Mouse (Mus musculus): Measurements from ENCODE around the gene Prr5. TPM values are rescaled to one million over a fixed set of nuclear protein-coding genes. Genes with fewer than 3 reads are reported as not detected.

Prr5 gene
- total and polyA plus RNA-seq, 2 experiments from 2014 or later, result 6.5 to 7.3 TPM

- DNase-seq (ENCODE audit: low spot score) (no peak), ATAC-seq (ENCODE audit: insufficient read depth, low read depth) (no peak)
- 65% methylated on average over 16 of the region's 16 CpGs for WGBS
- no peaks in the 10 kb centered on the region for H3K36me3 ChIP-seq (replicated peaks; ENCODE audit: control insufficient read depth, insufficient read depth, low read length)
- H3K27ac ChIP-seq (ENCODE audit: low read depth), result no peak overlapping the region
- no peak overlapping the region for H3K4me2 ChIP-seq (ENCODE audit: low read depth, low read length)
- no peak overlapping the region for H3K4me3 ChIP-seq (ENCODE audit: low read depth, low read length)
- no peak overlapping the region for H3K9ac ChIP-seq (replicated peaks; ENCODE audit: low read depth, low read length)
- H3K9me3 ChIP-seq (replicated peaks; ENCODE audit: control insufficient read depth, low read length), result no peaks in the 10 kb centered on the region
- H3K27me3 ChIP-seq (ENCODE audit: control insufficient read depth, insufficient read depth, low read length), result peaks cover 8% of the 10 kb centered on the region; the same call in 1 of the 2 replicates
- no peak for TF ChIP-seq EP300 (IDR thresholded peaks at IDR 0.05; ENCODE audit: low read depth)
- TF ChIP-seq CTCF (IDR thresholded peaks at IDR 0.05; ENCODE audit: low read depth), result no peak
- peaks cover 5% of the 10 kb centered on the region; the same call in 1 of the 2 replicates for H3K4me1 ChIP-seq (ENCODE audit: control insufficient read depth, insufficient read depth)
Measured at GRCm38 (mm10) chr15:84664542-84665460, 4.6 kb upstream of the Prr5 start.

GRCm38 (mm10) chr15:84665662-84666061, 3.8 kb upstream of the Prr5 start:
- Histone ChIP-seq H3K27me3 (ENCODE audit: control insufficient read depth, insufficient read depth, low read length) (peaks cover 8% of the 10 kb centered on the region; the same call in 1 of the 2 replicates), H3K36me3 (replicated peaks; ENCODE audit: control insufficient read depth, insufficient read depth, low read length) (no peaks in the 10 kb centered on the region), H3K9me3 (replicated peaks; ENCODE audit: control insufficient read depth, low read length) (no peaks in the 10 kb centered on the region), H3K4me3 (ENCODE audit: low read depth, low read length) (no peak overlapping the region), H3K27ac (ENCODE audit: low read depth) (no peak overlapping the region), H3K4me2 (ENCODE audit: low read depth, low read length) (no peak overlapping the region), H3K9ac (replicated peaks; ENCODE audit: low read depth, low read length) (no peak overlapping the region), H3K4me1 (ENCODE audit: control insufficient read depth, insufficient read depth) (peaks cover 5% of the 10 kb centered on the region; the same call in 1 of the 2 replicates)
- WGBS, result 59% methylated on average over 9 of the region's 9 CpGs
- TF ChIP-seq CTCF (IDR thresholded peaks at IDR 0.05; ENCODE audit: low read depth) (no peak), EP300 (IDR thresholded peaks at IDR 0.05; ENCODE audit: low read depth) (no peak)
- ATAC-seq (ENCODE audit: insufficient read depth, low read depth) (no peak), DNase-seq (ENCODE audit: low spot score) (no peak)

DNA sequence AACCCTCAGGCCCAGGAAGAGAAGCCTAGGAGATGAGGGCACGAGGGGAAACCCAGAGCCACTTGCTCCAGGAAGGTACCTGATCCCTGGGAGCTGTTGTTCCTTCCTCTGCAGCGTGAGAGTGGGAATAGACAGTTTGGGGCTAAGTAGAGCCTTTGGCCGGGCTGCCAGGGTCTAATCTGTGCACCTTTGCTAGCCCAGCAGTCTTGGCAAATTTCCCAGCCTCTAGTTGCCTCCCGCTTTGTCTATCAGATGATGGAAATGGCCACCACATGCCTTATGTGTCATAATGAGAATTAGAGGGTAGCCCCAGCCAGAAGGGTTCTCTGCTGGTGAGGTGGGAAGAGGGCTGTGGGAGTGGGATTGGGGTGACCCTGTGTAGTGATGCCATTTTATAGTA, 3.4 kb upstream of the Prr5 start:
- Histone ChIP-seq H3K9ac (replicated peaks; ENCODE audit: low read depth, low read length) (no peak overlapping the region), H3K4me2 (ENCODE audit: low read depth, low read length) (no peak overlapping the region), H3K9me3 (replicated peaks; ENCODE audit: control insufficient read depth, low read length) (no peaks in the 10 kb centered on the region), H3K36me3 (replicated peaks; ENCODE audit: control insufficient read depth, insufficient read depth, low read length) (no peaks in the 10 kb centered on the region), H3K27ac (ENCODE audit: low read depth) (no peak overlapping the region), H3K4me3 (ENCODE audit: low read depth, low read length) (no peak overlapping the region), H3K27me3 (ENCODE audit: control insufficient read depth, insufficient read depth, low read length) (peaks cover 8% of the 10 kb centered on the region; the same call in 1 of the 2 replicates), H3K4me1 (ENCODE audit: control insufficient read depth, insufficient read depth) (peaks cover 5% of the 10 kb centered on the region; the same call in 1 of the 2 replicates)
- ATAC-seq (ENCODE audit: insufficient read depth, low read depth), result no peak
- 32% methylated on average over 4 of the region's 4 CpGs for WGBS
- DNase-seq (ENCODE audit: low spot score), result no peak
- no peak for TF ChIP-seq EP300 (IDR thresholded peaks at IDR 0.05; ENCODE audit: low read depth)
- no peak for TF ChIP-seq CTCF (IDR thresholded peaks at IDR 0.05; ENCODE audit: low read depth)

GRCm38 (mm10) chr15:84667601-84668000, 1.8 kb upstream of the Prr5 start:
- H3K27me3 ChIP-seq (ENCODE audit: control insufficient read depth, insufficient read depth, low read length), result peaks cover 8% of the 10 kb centered on the region; the same call in 1 of the 2 replicates
- no peaks in the 10 kb centered on the region for H3K9me3 ChIP-seq (replicated peaks; ENCODE audit: control insufficient read depth, low read length)
- no peak overlapping the region for H3K27ac ChIP-seq (ENCODE audit: low read depth)
- ATAC-seq (ENCODE audit: insufficient read depth, low read depth) (no peak), DNase-seq (ENCODE audit: low spot score) (no peak)
- 73% methylated on average over 6 of the region's 6 CpGs for WGBS
- no peak overlapping the region for H3K9ac ChIP-seq (replicated peaks; ENCODE audit: low read depth, low read length)
- H3K4me3 ChIP-seq (ENCODE audit: low read depth, low read length), result no peak overlapping the region
- H3K4me1 ChIP-seq (ENCODE audit: control insufficient read depth, insufficient read depth), result peaks cover 4% of the 10 kb centered on the region; the same call in 1 of the 2 replicates
- H3K36me3 ChIP-seq (replicated peaks; ENCODE audit: control insufficient read depth, insufficient read depth, low read length), result no peaks in the 10 kb centered on the region
- no peak for TF ChIP-seq EP300 (IDR thresholded peaks at IDR 0.05; ENCODE audit: low read depth)
- no peak for TF ChIP-seq CTCF (IDR thresholded peaks at IDR 0.05; ENCODE audit: low read depth)
- H3K4me2 ChIP-seq (ENCODE audit: low read depth, low read length), result no peak overlapping the region

GRCm38 (mm10) chr15:84669771-84670656, 594 bp downstream of the Prr5 start:
- WGBS, result 83% methylated on average over 23 of the region's 23 CpGs
- no peak for ATAC-seq (ENCODE audit: insufficient read depth, low read depth)
- H3K4me1 ChIP-seq (ENCODE audit: control insufficient read depth, insufficient read depth), result no peaks in the 10 kb centered on the region
- TF ChIP-seq EP300 (IDR thresholded peaks at IDR 0.05; ENCODE audit: low read depth) (no peak), CTCF (IDR thresholded peaks at IDR 0.05; ENCODE audit: low read depth) (no peak)
- H3K4me2 ChIP-seq (ENCODE audit: low read depth, low read length), result no peak overlapping the region
- H3K36me3 ChIP-seq (replicated peaks; ENCODE audit: control insufficient read depth, insufficient read depth, low read length), result no peaks in the 10 kb centered on the region
- no peaks in the 10 kb centered on the region for H3K9me3 ChIP-seq (replicated peaks; ENCODE audit: control insufficient read depth, low read length)
- H3K27ac ChIP-seq (ENCODE audit: low read depth), result no peak overlapping the region
- H3K4me3 ChIP-seq (ENCODE audit: low read depth, low read length), result no peak overlapping the region
- H3K27me3 ChIP-seq (ENCODE audit: control insufficient read depth, insufficient read depth, low read length), result no peaks in the 10 kb centered on the region
- DNase-seq (ENCODE audit: low spot score), result no peak
- no peak overlapping the region for H3K9ac ChIP-seq (replicated peaks; ENCODE audit: low read depth, low read length)
